Mouse (Mus musculus): Measurements from ENCODE around the gene Slc24a4.

The Slc24a4 gene

DNA sequence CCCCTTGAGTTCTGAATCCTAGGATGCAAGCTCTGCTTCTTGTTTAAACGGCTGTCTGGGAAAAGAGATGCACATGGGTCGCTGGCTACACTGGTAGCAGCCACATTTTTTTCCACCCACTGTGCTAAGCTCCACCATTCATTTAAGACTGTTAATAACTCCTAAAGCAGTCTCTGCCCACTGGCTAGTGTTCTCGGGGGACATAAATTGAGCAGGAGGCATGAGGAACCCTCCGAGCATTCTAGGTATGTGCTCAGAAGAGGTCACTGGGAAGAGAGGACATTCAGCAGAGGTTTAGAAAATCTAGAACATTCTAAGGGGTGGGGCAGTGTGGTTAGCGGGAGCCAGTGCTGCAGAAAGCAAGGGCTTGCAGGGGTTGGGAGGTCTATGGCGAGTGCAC is 156.8 kb downstream of the Slc24a4 start:
- no peak for DNase-seq (ENCODE audit: low spot score)

- DNase-seq (ENCODE audit: low spot score): no peak
These were observed 157.2 kb downstream of the Slc24a4 start for GRCm38 (mm10) chr12:102285779-102286178.

DNA sequence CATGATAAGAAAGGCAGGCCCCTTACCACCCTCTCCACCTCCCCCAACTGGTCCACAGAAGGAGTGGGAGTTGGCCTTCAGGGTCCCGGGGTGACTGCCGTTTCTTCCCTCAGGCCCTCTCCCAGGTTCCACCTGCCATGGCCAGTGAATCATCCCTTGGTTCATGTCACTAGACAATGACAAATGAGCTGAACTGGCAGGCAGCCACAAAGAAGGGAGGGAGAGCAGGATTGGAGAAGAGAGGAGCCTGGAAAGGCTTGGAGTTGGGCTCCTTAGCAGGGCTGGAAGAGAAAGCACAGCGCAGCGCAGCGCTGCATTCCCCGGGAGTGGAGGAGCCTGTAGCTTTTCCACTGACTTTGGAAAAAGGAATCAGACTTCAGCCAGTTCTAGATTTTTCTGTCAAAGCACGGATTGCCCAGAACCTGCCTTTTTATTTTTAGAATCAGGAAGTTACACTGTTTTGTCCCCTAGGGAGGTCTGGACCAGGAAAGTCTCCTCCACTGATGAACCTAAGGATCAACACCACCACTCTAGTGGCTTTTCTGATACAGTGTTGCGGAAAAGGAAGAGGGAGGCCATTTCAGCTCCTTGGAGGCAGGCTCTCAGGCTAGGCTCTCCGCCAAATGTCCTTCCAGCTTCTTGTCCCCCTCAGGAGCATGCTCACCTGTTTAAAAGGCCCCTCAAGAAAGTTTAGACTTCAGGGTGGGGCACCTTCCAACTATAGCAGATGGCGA is 158.3 kb downstream of the Slc24a4 start:
- no peak for DNase-seq (ENCODE audit: low spot score)

GRCm38 (mm10) chr12:102287904-102288602 is 159.5 kb downstream of the Slc24a4 start:
- DNase-seq (ENCODE audit: low spot score): no peak

- no peak for DNase-seq (ENCODE audit: low spot score)
These were observed 160.3 kb downstream of the Slc24a4 start for GRCm38 (mm10) chr12:102288846-102289245.

DNA sequence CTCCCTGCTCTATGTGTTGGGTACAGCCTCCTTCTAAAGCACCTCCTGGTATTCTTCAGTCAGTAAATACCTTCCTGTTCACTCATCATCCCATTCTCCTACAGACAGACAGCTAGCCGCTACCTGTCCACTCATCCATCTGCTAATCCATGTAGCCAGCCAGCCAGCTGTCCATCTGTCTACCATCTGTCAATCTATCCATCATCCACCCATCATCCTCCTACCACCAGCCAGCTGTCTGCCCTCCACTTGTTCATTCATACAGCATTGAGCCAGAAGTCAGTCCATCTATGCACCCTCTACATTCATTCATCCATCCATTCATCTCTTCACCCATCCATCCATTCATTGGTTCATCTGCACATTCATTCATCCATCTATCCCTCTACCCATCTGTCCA is 161.0 kb downstream of the Slc24a4 start:
- no peak for DNase-seq (ENCODE audit: low spot score)

DNA sequence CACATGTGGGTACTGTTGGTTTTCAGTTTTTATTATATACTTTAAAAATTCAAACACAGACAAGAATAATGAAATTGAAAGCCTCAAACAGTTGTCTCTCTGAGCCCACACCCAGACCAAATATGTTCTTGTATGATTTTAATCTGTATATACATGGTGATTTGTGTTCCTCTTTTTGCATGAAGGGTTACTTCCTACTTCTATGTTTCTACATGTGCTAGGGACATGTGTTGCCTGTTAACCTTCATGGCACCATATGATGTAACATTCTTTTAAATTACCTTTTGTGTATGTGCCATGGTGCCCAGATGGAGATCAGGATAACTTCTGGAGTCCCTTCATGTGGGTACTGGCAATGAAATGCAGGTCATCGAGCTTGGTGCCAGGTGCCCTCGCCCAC is 162.1 kb downstream of the Slc24a4 start:
- DNase-seq (ENCODE audit: low spot score): no peak

- DNase-seq (ENCODE audit: low spot score): no peak
These were observed 163.2 kb downstream of the Slc24a4 start for GRCm38 (mm10) chr12:102291686-102292085.

DNA sequence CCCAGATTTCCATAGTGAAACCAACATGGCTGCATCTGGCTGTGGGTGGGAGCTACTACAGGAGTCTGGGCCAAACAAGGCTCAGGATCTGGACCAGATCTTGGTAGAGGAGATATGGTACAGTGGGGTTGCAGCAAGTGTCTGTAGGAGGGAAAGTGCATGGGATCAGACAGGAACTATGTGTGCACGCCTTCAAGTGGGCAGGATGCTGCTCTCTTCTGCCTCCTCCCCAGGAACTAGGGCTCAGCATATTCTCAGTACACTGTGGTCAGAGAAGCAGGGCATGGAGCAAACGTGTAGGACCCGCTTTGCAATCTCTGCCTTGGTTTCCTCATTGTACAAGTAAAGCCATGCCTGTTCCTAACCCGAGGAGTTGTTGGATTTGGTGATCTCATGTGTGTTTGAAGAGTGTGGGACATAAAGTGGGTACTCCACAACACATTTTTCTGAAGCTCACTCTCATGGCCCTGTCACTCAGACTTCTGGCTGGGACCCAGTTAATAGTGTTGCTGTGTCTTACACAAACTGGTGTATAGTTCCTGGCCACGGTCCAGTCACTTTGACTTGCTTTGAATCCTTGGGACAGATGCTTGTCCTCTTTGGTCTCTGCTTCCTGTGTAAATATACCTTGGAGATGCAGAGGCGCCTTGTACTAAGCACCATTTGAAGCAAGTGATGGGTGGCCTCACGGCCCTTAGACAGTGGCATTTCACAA is 164.1 kb downstream of the Slc24a4 start:
- no peak for DNase-seq (ENCODE audit: low spot score)

GRCm38 (mm10) chr12:102294634-102295033 is 166.1 kb downstream of the Slc24a4 start:
- DNase-seq (ENCODE audit: low spot score): no peak

DNA sequence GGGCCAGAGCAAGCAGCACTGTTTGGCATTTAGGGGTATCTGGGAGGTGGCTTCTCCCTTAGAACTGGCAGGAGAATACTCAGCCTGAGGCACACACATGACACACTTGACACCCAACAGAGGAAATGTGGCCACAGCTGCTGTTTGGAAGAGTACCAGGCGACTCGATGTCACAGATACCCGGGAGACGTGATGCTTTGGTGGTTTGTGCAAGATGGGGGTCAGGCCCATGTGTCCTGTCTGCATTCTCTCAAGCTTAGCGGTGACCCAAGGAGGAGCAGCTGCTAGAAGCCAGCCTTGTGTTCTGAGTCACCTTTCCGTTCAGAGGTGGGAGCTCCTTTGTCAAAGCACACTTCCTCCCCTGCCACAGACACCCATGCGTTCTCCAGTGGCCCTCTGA is 166.7 kb downstream of the Slc24a4 start:
- DNase-seq (ENCODE audit: low spot score): no peak

GRCm38 (mm10) chr12:102295662-102296061 is 167.1 kb downstream of the Slc24a4 start:
- DNase-seq (ENCODE audit: low spot score): no peak

DNA sequence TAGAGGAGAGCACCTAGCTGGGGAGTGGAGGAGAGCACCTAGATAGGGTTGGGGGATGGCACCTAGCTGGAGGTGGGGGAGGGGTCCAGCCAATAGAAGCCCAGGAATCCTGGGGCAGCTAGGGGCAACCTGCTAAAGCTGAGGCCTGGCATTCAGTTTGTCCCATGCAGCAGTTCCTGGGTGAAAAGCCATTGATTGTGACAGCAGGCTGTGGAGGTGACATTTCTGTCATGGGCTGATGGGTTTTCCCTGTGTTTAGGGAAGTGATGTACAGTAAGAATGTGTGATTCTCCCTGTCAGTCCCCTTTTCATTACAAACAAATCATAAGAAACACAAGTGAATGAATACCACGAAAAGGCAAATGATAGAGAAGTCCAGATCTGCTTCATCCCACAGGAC is 167.8 kb downstream of the Slc24a4 start:
- DNase-seq (ENCODE audit: low spot score): no peak

DNA sequence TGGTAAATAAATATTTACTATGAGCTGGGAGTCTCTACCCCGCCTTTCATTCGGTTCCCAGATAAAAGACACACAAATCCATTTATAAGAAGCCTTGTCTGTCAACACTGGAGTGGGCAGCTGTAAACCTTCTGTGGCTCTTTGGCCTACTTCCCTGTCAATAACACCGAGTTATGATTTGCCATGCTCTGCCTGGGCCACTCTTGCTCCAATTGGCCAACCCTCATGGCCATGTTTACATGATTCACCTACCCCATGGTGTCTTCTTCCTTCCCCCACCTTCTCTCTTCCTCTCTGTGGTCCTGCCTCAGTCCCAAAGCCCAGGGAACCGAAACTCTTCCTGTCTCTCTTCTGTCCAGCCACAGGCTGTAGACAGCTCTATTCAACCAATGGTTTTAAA is 168.4 kb downstream of the Slc24a4 start:
- DNase-seq (ENCODE audit: low spot score): no peak

DNA sequence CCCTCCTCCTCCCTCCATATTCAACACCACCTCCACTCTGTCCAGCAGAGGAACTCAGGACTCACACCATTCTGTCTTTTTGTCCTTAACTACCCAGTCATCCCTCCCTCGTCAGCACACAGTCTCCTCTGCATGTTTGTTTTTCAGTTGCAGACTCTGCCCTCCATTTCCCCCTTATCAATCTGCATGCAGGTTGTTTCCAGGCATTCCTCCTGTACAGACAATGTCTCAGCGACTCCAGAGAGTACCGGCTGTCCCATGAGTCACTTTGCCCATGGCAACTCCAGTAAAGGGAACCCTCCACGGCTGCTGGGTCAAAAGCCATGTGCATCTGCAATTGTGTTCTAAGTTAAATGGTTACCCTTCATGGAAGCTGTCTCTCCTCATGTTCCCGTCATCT is 170.7 kb downstream of the Slc24a4 start:
- peak; percentile 60 for DNase-seq (ENCODE audit: low spot score)

DNA sequence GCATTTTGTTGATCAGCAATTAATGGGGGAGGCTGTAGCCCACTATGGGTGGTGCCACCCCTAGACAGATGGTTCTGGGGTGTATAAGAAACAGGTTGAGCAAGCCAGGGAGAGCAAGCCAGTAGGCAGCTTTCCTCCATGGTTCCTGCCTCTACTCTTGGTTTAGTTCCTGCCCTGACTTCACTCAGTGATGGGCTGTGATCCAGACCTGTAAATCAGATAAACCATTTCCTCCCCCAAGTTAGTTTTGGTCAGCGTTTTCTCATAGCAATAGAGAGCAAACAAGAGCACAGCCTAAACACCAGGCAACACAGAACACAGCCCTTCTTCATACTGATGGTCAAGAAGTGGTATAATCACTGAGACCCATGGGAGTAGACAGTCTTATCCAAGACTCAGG is 173.1 kb downstream of the Slc24a4 start:
- DNase-seq (ENCODE audit: low spot score): no peak

DNA sequence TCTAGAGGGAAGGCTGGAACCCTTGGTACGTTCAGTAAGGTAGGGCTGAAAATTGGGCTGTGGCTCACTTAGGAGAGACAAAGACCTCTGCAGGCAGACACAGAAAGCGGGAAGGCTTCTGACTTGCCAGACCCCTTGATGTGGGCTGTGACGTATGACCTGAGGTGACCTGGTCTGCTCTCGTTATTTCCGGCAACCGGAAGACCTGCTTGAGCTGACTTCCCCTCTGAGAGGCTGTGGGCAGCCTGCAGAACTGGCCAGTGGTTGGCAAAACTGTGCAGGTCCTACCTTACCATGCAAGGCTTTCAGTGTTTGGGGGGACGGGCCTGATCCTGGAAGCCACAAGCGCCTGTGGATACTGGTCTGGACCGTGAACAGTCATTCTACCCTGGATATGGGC is 173.8 kb downstream of the Slc24a4 start:
- no peak for DNase-seq (ENCODE audit: low spot score)

DNA sequence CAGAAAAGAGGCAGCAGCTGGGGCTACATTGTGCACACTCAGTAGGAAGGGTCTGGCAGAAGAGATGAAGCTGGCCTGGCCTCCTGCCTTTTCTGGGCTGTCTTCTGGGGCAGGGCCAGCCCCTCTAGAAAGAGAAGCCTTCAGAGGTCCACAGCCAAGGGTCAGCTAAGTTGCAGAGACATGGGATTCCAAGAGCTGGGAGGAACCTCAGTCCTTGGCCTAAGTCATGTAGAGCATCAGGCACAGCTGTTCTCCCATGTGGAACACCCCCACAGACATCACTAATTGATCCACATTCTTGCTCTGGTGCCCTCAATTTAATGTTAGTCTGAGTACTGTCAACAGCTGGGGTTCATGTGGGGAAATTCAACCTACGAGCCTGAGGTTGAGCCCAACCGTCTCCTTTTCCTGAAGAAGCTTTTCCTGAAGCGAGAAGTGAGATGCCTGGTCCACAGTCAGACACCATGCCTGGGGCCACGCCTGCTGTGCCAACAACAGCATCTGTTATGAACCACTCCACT is 174.4 kb downstream of the Slc24a4 start:
- no peak for DNase-seq (ENCODE audit: low spot score)

DNA sequence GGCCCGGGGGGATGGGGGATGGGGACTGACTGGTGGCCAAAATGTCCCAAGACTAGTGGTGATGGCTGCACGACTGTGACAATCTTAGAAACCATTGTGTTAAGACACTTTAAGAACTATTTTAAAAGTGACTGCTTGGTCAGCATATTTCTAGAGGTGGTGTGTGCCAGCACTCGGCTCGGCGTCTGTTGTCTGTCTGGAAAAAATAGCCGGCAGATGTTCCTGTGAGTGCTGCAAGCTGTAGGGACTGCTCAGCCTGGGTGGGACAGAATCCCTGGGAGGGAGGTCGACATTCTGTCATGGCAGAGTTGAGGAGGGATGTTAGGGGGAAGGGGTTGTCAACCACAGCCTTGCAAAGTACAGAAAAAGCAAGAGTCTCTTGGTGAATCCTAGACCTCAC is 175.3 kb downstream of the Slc24a4 start:
- no peak for DNase-seq (ENCODE audit: low spot score)

GRCm38 (mm10) chr12:102305069-102305836 is 176.7 kb downstream of the Slc24a4 start:
- DNase-seq (ENCODE audit: low spot score): peak; percentile 67

- DNase-seq (ENCODE audit: low spot score): no peak
These were observed 179.5 kb downstream of the Slc24a4 start for GRCm38 (mm10) chr12:102308001-102308456.

- no peak for DNase-seq (ENCODE audit: low spot score)
These were observed 180.0 kb downstream of the Slc24a4 start for GRCm38 (mm10) chr12:102308457-102309011.

All from yolk sac, embryonic 10.5 days (tissue).